Mouse (Mus musculus) small intestine, adult 2 months (tissue): Measurements from ENCODE around the gene Tcf7l1. TPM values are rescaled to one million over a fixed set of nuclear protein-coding genes. Genes with fewer than 3 reads are reported as not detected.

Source experiments
- H3K27ac ChIP-seq: fragments of 200-500 bp; 2 replicates; pipeline ENCODE4 v1.5.1; 2012; ENCODE audit warnings: low read depth, low read length, control low read depth, inconsistent platforms; ENCODE audit not compliant: insufficient read depth
- H3K27me3 ChIP-seq: fragments of 200-500 bp; 2 replicates; pipeline ENCODE4 v1.6.1; 2012; ENCODE audit warnings: mild to moderate bottlenecking, moderate library complexity, low read length, inconsistent platforms; ENCODE audit not compliant: control insufficient read depth, insufficient read depth
- H3K36me3 ChIP-seq: fragments of 200-500 bp; 2 replicates; pipeline ENCODE4 v1.6.1; 2012; ENCODE audit warnings: mild to moderate bottlenecking, low read length, control low read depth, inconsistent platforms; ENCODE audit not compliant: control insufficient read depth, insufficient read depth
- H3K4me1 ChIP-seq: fragments of 200-500 bp; 2 replicates; pipeline ENCODE4 v1.6.1; 2012; ENCODE audit warnings: low read length, inconsistent platforms, mixed read lengths; ENCODE audit not compliant: control insufficient read depth, insufficient read depth, insufficient read length
- H3K4me3 ChIP-seq: fragments of 200-500 bp; 2 replicates; pipeline ENCODE4 v1.5.1; 2012; ENCODE audit warnings: low read depth, mild to moderate bottlenecking, control low read depth, inconsistent platforms, low read length, moderate library complexity
- CTCF ChIP-seq: fragments of 200-500 bp; IDR thresholded peaks from 2 replicates; pipeline ENCODE4 v1.5.1; 2012; ENCODE audit warnings: low read depth, mild to moderate bottlenecking, control low read depth, inconsistent platforms, low read length, moderate library complexity, mixed read lengths; ENCODE audit not compliant: insufficient replicate concordance, insufficient read length; ENCODE audit errors: extremely low read depth
- POLR2A ChIP-seq: fragments of 200-500 bp; IDR thresholded peaks from 2 replicates; pipeline ENCODE4 v1.6.1; 2012; ENCODE audit warnings: low read depth, mild to moderate bottlenecking, control low read depth, inconsistent platforms, low read length, moderate library complexity
- WGBS: fragments of 180-500 bp; shearing (Covaris S2); methylation state at CpG from one replicate; pipeline ENCODE4 v1.1.7; 2018; 5-methylcytosine and 5-hydroxymethylcytosine counted together
- polyA plus RNA-seq: library from polyadenylated mRNA; depleted of rRNA; stranded (reverse); fragments of >200 nt; gene quantifications from 2 replicates; pipeline ENCODE4 v1.2.3, GENCODE M21; 2012

Gene Tcf7l1
- polyA plus RNA-seq, 1 experiment = 4.7 TPM

- no peak for TF ChIP-seq CTCF
- no peak for TF ChIP-seq POLR2A
- Histone ChIP-seq H3K27ac (no peak overlapping the region), H3K27me3 (no peaks in the 10 kb centered on the region), H3K4me1 (no peaks in the 10 kb centered on the region), H3K4me3 (no peak overlapping the region), H3K36me3 (no peaks in the 10 kb centered on the region)
- WGBS = 59% methylated on average over 8 of the region's 8 CpGs
Observed at GRCm38 (mm10) chr6:72671129-72671528, 117.9 kb downstream of the Tcf7l1 start.

- 38% methylated on average over 4 of the region's 4 CpGs for WGBS
- TF ChIP-seq POLR2A (no peak), CTCF (peak; percentile 64; the same call in 1 of the 2 replicates)
- Histone ChIP-seq H3K27me3 (no peaks in the 10 kb centered on the region), H3K36me3 (no peaks in the 10 kb centered on the region), H3K4me1 (no peaks in the 10 kb centered on the region; the same call in 1 of the 2 replicates), H3K4me3 (no peak overlapping the region), H3K27ac (no peak overlapping the region)
Observed at GRCm38 (mm10) chr6:72667021-72667420, 122.0 kb downstream of the Tcf7l1 start.

- Histone ChIP-seq H3K27ac (no peak overlapping the region), H3K4me1 (peaks cover 4% of the 10 kb centered on the region), H3K27me3 (no peaks in the 10 kb centered on the region), H3K36me3 (no peaks in the 10 kb centered on the region), H3K4me3 (no peak overlapping the region)
- TF ChIP-seq CTCF (no peak), POLR2A (no peak)
- 47% methylated on average over 8 of the region's 8 CpGs for WGBS
Observed at GRCm38 (mm10) chr6:72664290-72664689, 124.8 kb downstream of the Tcf7l1 start.

- Histone ChIP-seq H3K27ac (no peak overlapping the region), H3K27me3 (no peaks in the 10 kb centered on the region), H3K36me3 (no peaks in the 10 kb centered on the region), H3K4me3 (no peak overlapping the region), H3K4me1 (peaks cover 4% of the 10 kb centered on the region)
- WGBS = 0% methylated on average over 1 of the region's 1 CpGs
- TF ChIP-seq POLR2A (no peak), CTCF (no peak)
Observed at GRCm38 (mm10) chr6:72663000-72663399, 126.1 kb downstream of the Tcf7l1 start.

- no peaks in the 10 kb centered on the region for H3K36me3 ChIP-seq
- WGBS = 39% methylated on average over 6 of the region's 6 CpGs
- H3K27ac ChIP-seq = no peak overlapping the region
- TF ChIP-seq CTCF (no peak), POLR2A (no peak)
- H3K27me3 ChIP-seq = no peaks in the 10 kb centered on the region
- peaks cover 4% of the 10 kb centered on the region for H3K4me1 ChIP-seq
- no peak overlapping the region for H3K4me3 ChIP-seq
Observed at GRCm38 (mm10) chr6:72660391-72660720, 128.7 kb downstream of the Tcf7l1 start.

GRCm38 (mm10) chr6:72659717-72660390 is 129.2 kb downstream of the Tcf7l1 start:
- Histone ChIP-seq H3K36me3 (no peaks in the 10 kb centered on the region), H3K4me1 (peaks cover 4% of the 10 kb centered on the region), H3K27me3 (no peaks in the 10 kb centered on the region), H3K27ac (no peak overlapping the region), H3K4me3 (no peak overlapping the region)
- TF ChIP-seq CTCF = no peak
- no peak for TF ChIP-seq POLR2A
- WGBS = 59% methylated on average over 8 of the region's 8 CpGs

- Histone ChIP-seq H3K27ac (no peak overlapping the region), H3K4me1 (peaks cover 4% of the 10 kb centered on the region), H3K27me3 (no peaks in the 10 kb centered on the region), H3K4me3 (no peak overlapping the region), H3K36me3 (no peaks in the 10 kb centered on the region)
- WGBS = 49% methylated on average over 3 of the region's 3 CpGs
- TF ChIP-seq POLR2A = no peak
- TF ChIP-seq CTCF = no peak
Observed at GRCm38 (mm10) chr6:72658006-72658405, 131.0 kb downstream of the Tcf7l1 start.
